Mouse (Mus musculus): ENCODE measurements around the gene Jph4. TPM values are rescaled to one million over a fixed set of nuclear protein-coding genes. Genes with fewer than 3 reads are reported as not detected.

The Jph4 gene
- polyA plus RNA-seq, 1 experiment from 2014 or later = 2.6 TPM

- no peak for ATAC-seq (ENCODE audit: insufficient number of reproducible peaks, insufficient read depth, low FRiP score, low read depth)
- Histone ChIP-seq H3K4me2 (replicated peaks; ENCODE audit: low read depth, low read length) (peak overlapping the region; percentile 68), H3K27me3 (ENCODE audit: control insufficient read depth, insufficient read depth, low read length) (no peaks in the 10 kb centered on the region), H3K36me3 (ENCODE audit: control insufficient read depth, insufficient read depth, low read length) (peaks cover 10% of the 10 kb centered on the region), H3K9me3 (ENCODE audit: control insufficient read depth, low read depth, low read length) (no peaks in the 10 kb centered on the region), H3K27ac (ENCODE audit: low read length) (peak overlapping the region; percentile 59; the same call in 1 of the 2 replicates), H3K9ac (replicated peaks; ENCODE audit: low read depth, low read length) (peak overlapping the region; percentile 57), H3K4me1 (ENCODE audit: control insufficient read depth, insufficient read depth, low read length) (peaks cover 17% of the 10 kb centered on the region), H3K4me3 (ENCODE audit: low read depth, low read length) (peak overlapping the region; percentile 50)
- 53% methylated on average over 9 of the region's 9 CpGs for WGBS
These were observed 21.5 kb downstream of the Jph4 start for GRCm38 (mm10) chr14:55095263-55095662.

- peak within 1 kb of the TSS; percentile 57 for H3K9ac ChIP-seq (replicated peaks; ENCODE audit: low read depth, low read length)
- H3K36me3 ChIP-seq (ENCODE audit: control insufficient read depth, insufficient read depth, low read length) = peaks cover 10% of the 10 kb centered on the region
- peak within 1 kb of the TSS; percentile 68 for H3K4me2 ChIP-seq (replicated peaks; ENCODE audit: low read depth, low read length)
- H3K4me1 ChIP-seq (ENCODE audit: control insufficient read depth, insufficient read depth, low read length) = peaks cover 17% of the 10 kb centered on the region
- ATAC-seq (ENCODE audit: insufficient number of reproducible peaks, insufficient read depth, low FRiP score, low read depth) = peak; percentile 77
- no peaks in the 10 kb centered on the region for H3K27me3 ChIP-seq (ENCODE audit: control insufficient read depth, insufficient read depth, low read length)
- 2% methylated on average over 30 of the region's 30 CpGs for WGBS
- H3K27ac ChIP-seq (ENCODE audit: low read length) = peak within 1 kb of the TSS; percentile 59; the same call in 1 of the 2 replicates
- H3K9me3 ChIP-seq (ENCODE audit: control insufficient read depth, low read depth, low read length) = no peaks in the 10 kb centered on the region
- peak within 1 kb of the TSS; percentile 50 for H3K4me3 ChIP-seq (ENCODE audit: low read depth, low read length)
These were observed 22.0 kb downstream of the Jph4 start, which contains the start of gene Thtpa for GRCm38 (mm10) chr14:55094704-55095231. Thtpa (plus strand) TSS chr14:55094784.

GRCm38 (mm10) chr14:55093927-55094326 is 22.8 kb downstream of the Jph4 start:
- no peak for ATAC-seq (ENCODE audit: insufficient number of reproducible peaks, insufficient read depth, low FRiP score, low read depth)
- Histone ChIP-seq H3K4me1 (ENCODE audit: control insufficient read depth, insufficient read depth, low read length) (peaks cover 17% of the 10 kb centered on the region), H3K4me3 (ENCODE audit: low read depth, low read length) (no peak overlapping the region), H3K27ac (ENCODE audit: low read length) (no peak overlapping the region), H3K4me2 (replicated peaks; ENCODE audit: low read depth, low read length) (peak overlapping the region; percentile 68; the same call in 1 of the 2 replicates), H3K27me3 (ENCODE audit: control insufficient read depth, insufficient read depth, low read length) (no peaks in the 10 kb centered on the region), H3K9me3 (ENCODE audit: control insufficient read depth, low read depth, low read length) (no peaks in the 10 kb centered on the region), H3K9ac (replicated peaks; ENCODE audit: low read depth, low read length) (no peak overlapping the region), H3K36me3 (ENCODE audit: control insufficient read depth, insufficient read depth, low read length) (peaks cover 5% of the 10 kb centered on the region)
- WGBS = 44% methylated on average over 6 of the region's 6 CpGs

- Histone ChIP-seq H3K4me1 (ENCODE audit: control insufficient read depth, insufficient read depth, low read length) (peaks cover 15% of the 10 kb centered on the region), H3K27me3 (ENCODE audit: control insufficient read depth, insufficient read depth, low read length) (no peaks in the 10 kb centered on the region), H3K9ac (replicated peaks; ENCODE audit: low read depth, low read length) (peak within 1 kb of the TSS; percentile 25; the same call in 1 of the 2 replicates), H3K27ac (ENCODE audit: low read length) (peak within 1 kb of the TSS; percentile 1; the same call in 1 of the 2 replicates), H3K36me3 (ENCODE audit: control insufficient read depth, insufficient read depth, low read length) (no peaks in the 10 kb centered on the region), H3K4me3 (ENCODE audit: low read depth, low read length) (peak within 1 kb of the TSS; percentile 46), H3K9me3 (ENCODE audit: control insufficient read depth, low read depth, low read length) (no peaks in the 10 kb centered on the region), H3K4me2 (replicated peaks; ENCODE audit: low read depth, low read length) (peak within 1 kb of the TSS; percentile 76)
- under 1% methylated on average over 34 of the region's 34 CpGs for WGBS
- ATAC-seq (ENCODE audit: insufficient number of reproducible peaks, insufficient read depth, low FRiP score, low read depth) = peak; percentile 89
These were observed 24.6 kb downstream of the Jph4 start, which contains the start of gene Zfhx2 for GRCm38 (mm10) chr14:55092011-55092577. Zfhx2 (minus strand) TSS chr14:55092324.

GRCm38 (mm10) chr14:55091209-55091865 is 25.4 kb downstream of the Jph4 start:
- H3K27ac ChIP-seq (ENCODE audit: low read length) = peak overlapping the region; percentile 1; the same call in 1 of the 2 replicates

GRCm38 (mm10) chr14:55089199-55089947 is 27.4 kb downstream of the Jph4 start:
- no peak for ATAC-seq (ENCODE audit: insufficient number of reproducible peaks, insufficient read depth, low FRiP score, low read depth)
- Histone ChIP-seq H3K36me3 (ENCODE audit: control insufficient read depth, insufficient read depth, low read length) (no peaks in the 10 kb centered on the region), H3K27ac (ENCODE audit: low read length) (no peak overlapping the region; the same call in 1 of the 2 replicates), H3K9me3 (ENCODE audit: control insufficient read depth, low read depth, low read length) (no peaks in the 10 kb centered on the region), H3K27me3 (ENCODE audit: control insufficient read depth, insufficient read depth, low read length) (no peaks in the 10 kb centered on the region), H3K4me2 (replicated peaks; ENCODE audit: low read depth, low read length) (no peak overlapping the region), H3K4me1 (ENCODE audit: control insufficient read depth, insufficient read depth, low read length) (0 out of 2 replicates have a peak, but pooled peaks cover 1% of the 10 kb centered on the region), H3K4me3 (ENCODE audit: low read depth, low read length) (no peak overlapping the region), H3K9ac (replicated peaks; ENCODE audit: low read depth, low read length) (no peak overlapping the region)
- 48% methylated on average over 13 of the region's 13 CpGs for WGBS

More at GRCm38 (mm10) chr14:55091209-55091865, 25.4 kb downstream of the Jph4 start:
- ATAC-seq (ENCODE audit: insufficient number of reproducible peaks, insufficient read depth, low FRiP score, low read depth) = no peak
- no peaks in the 10 kb centered on the region for H3K36me3 ChIP-seq (ENCODE audit: control insufficient read depth, insufficient read depth, low read length)
- peak overlapping the region; percentile 46 for H3K4me3 ChIP-seq (ENCODE audit: low read depth, low read length)
- peaks cover 13% of the 10 kb centered on the region for H3K4me1 ChIP-seq (ENCODE audit: control insufficient read depth, insufficient read depth, low read length)
- peak overlapping the region; percentile 76 for H3K4me2 ChIP-seq (replicated peaks; ENCODE audit: low read depth, low read length)
- no peaks in the 10 kb centered on the region for H3K27me3 ChIP-seq (ENCODE audit: control insufficient read depth, insufficient read depth, low read length)
- no peaks in the 10 kb centered on the region for H3K9me3 ChIP-seq (ENCODE audit: control insufficient read depth, low read depth, low read length)
- H3K9ac ChIP-seq (replicated peaks; ENCODE audit: low read depth, low read length) = peak overlapping the region; percentile 25; the same call in 1 of the 2 replicates
- WGBS = 3% methylated on average over 34 of the region's 34 CpGs

- no peak overlapping the region for H3K27ac ChIP-seq (ENCODE audit: low read length)
- WGBS = 85% methylated on average over 6 of the region's 6 CpGs
- no peaks in the 10 kb centered on the region for H3K4me1 ChIP-seq (ENCODE audit: control insufficient read depth, insufficient read depth, low read length)
- ATAC-seq (ENCODE audit: insufficient number of reproducible peaks, insufficient read depth, low FRiP score, low read depth) = no peak
- H3K9me3 ChIP-seq (ENCODE audit: control insufficient read depth, low read depth, low read length) = no peaks in the 10 kb centered on the region
- H3K4me2 ChIP-seq (replicated peaks; ENCODE audit: low read depth, low read length) = no peak overlapping the region
- H3K9ac ChIP-seq (replicated peaks; ENCODE audit: low read depth, low read length) = no peak overlapping the region
- H3K36me3 ChIP-seq (ENCODE audit: control insufficient read depth, insufficient read depth, low read length) = no peaks in the 10 kb centered on the region
- H3K4me3 ChIP-seq (ENCODE audit: low read depth, low read length) = no peak overlapping the region
- H3K27me3 ChIP-seq (ENCODE audit: control insufficient read depth, insufficient read depth, low read length) = no peaks in the 10 kb centered on the region
These were observed 30.7 kb downstream of the Jph4 start for GRCm38 (mm10) chr14:55086009-55086514.
